Mouse (Mus musculus): ENCODE data around the gene Epp13.
"Not testable (repeated sequence)": the region's sequence is repeated elsewhere in the genome, so short reads cannot be mapped to it uniquely, and the experiment has no call there.

The Epp13 gene

GRCm38 (mm10) chr7:6252410-6252809 is at the start of gene Epp13:
Epp13 (plus strand) TSS chr7:6252710.
- no peak for DNase-seq

GRCm38 (mm10) chr7:6204200-6204599 is 48.3 kb upstream of the Epp13 start:
- DNase-seq, result no peak

GRCm38 (mm10) chr7:6213144-6213543 is 39.4 kb upstream of the Epp13 start:
- DNase-seq, result no peak

GRCm38 (mm10) chr7:6214691-6215090 is 37.8 kb upstream of the Epp13 start:
- not testable (repeated sequence) for DNase-seq

GRCm38 (mm10) chr7:6220147-6220546 is 32.4 kb upstream of the Epp13 start:
- DNase-seq, result no peak

- DNase-seq, result no peak
These were observed 30.5 kb upstream of the Epp13 start, which contains the start of gene Zscan5b for GRCm38 (mm10) chr7:6221978-6222377. Zscan5b (plus strand) TSS chr7:6222278.

- DNase-seq, result not testable (repeated sequence)
These were observed 24.0 kb upstream of the Epp13 start for GRCm38 (mm10) chr7:6228491-6228890.

GRCm38 (mm10) chr7:6239787-6240186 is 12.7 kb upstream of the Epp13 start:
- no peak for DNase-seq

GRCm38 (mm10) chr7:6240841-6241425 is 11.6 kb upstream of the Epp13 start:
- peak; percentile 52 for DNase-seq

GRCm38 (mm10) chr7:6244361-6245292 is 7.9 kb upstream of the Epp13 start:
- DNase-seq, result peak; percentile 8

GRCm38 (mm10) chr7:6254451-6254850 is 1.9 kb downstream of the Epp13 start:
- no peak for DNase-seq

- DNase-seq, result no peak
These were observed 4.9 kb downstream of the Epp13 start for GRCm38 (mm10) chr7:6257386-6257785.

GRCm38 (mm10) chr7:6258232-6259220 is 6.0 kb downstream of the Epp13 start:
- DNase-seq, result no peak

GRCm38 (mm10) chr7:6260004-6260403 is 7.5 kb downstream of the Epp13 start:
- DNase-seq, result not testable (repeated sequence)

GRCm38 (mm10) chr7:6262120-6262519 is 9.6 kb downstream of the Epp13 start:
- no peak for DNase-seq

- DNase-seq, result no peak
These were observed 10.5 kb downstream of the Epp13 start for GRCm38 (mm10) chr7:6262984-6263383.

- DNase-seq, result no peak
These were observed 13.2 kb downstream of the Epp13 start for GRCm38 (mm10) chr7:6265695-6266094.

GRCm38 (mm10) chr7:6277906-6278305 is 25.4 kb downstream of the Epp13 start:
- no peak for DNase-seq

- peak; percentile 82 for DNase-seq
These were observed 30.2 kb downstream of the Epp13 start for GRCm38 (mm10) chr7:6282749-6283148.

- peak; percentile 90 for DNase-seq
These were observed 31.1 kb downstream of the Epp13 start for GRCm38 (mm10) chr7:6283451-6284075.

- no peak for DNase-seq
These were observed 32.0 kb downstream of the Epp13 start for GRCm38 (mm10) chr7:6284442-6285012.

- DNase-seq, result no peak
These were observed 32.9 kb downstream of the Epp13 start for GRCm38 (mm10) chr7:6285366-6285765.
